Mouse (Mus musculus) 416B (cell line): ENCODE measurements around the gene Oas2.

Experiments used
- DNase-seq: peaks from one replicate; pipeline ENCODE4 v3.0.0; 2011; ENCODE audit warnings: low read depth

Gene Oas2

GRCm38 (mm10) chr5:120696057-120696743 is 53.5 kb downstream of the Oas2 start:
- peak; percentile 34 for DNase-seq

GRCm38 (mm10) chr5:120694695-120695074 is 55.0 kb downstream of the Oas2 start:
- DNase-seq = no peak

- no peak for DNase-seq
Measured at GRCm38 (mm10) chr5:120693931-120694694, 55.5 kb downstream of the Oas2 start.

DNA sequence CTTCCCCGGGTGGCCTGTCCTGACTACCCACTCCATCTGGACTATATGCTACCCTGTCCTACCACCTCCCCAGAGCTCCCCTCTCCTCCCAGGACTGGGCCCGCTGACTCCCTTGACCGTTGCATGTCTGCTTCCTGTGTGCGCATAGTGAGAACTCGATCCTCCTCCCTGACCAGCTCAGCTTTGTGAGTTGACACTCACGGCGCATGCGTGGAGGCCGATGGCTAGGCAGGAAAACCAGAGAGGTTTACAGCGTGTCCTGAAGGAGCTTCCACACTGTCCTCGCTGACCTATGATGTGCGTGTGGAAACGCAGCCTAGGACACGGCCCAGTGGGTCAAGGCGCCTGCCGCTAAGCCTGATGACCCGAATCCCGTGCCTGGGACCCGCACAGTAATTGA is 57.6 kb downstream of the Oas2 start:
- no peak for DNase-seq

GRCm38 (mm10) chr5:120690417-120690816 is 59.2 kb downstream of the Oas2 start:
- no peak for DNase-seq

GRCm38 (mm10) chr5:120688434-120688833 is 61.2 kb downstream of the Oas2 start:
- DNase-seq = no peak

- DNase-seq = no peak
Measured at GRCm38 (mm10) chr5:120687897-120688296, 61.8 kb downstream of the Oas2 start.

DNA sequence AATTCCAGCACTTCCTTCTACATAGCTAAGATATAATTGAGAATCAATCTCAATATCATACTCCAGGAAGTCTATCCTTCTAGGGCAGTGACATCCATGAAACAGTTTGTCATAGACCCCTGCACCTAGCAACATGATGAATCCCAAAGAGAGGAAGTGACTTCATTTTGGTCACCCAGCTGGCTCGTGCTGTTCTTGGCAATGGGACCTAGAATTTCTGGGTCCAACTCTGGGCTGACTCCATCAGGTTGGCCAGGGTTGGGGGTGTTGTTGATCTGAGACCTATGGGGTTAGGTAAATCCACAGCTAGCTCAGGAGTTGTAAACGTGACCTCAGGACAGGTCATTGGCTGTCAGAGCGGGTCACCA is 62.2 kb downstream of the Oas2 start:
- no peak for DNase-seq

- no peak for DNase-seq
Measured at GRCm38 (mm10) chr5:120686749-120687483, 62.7 kb downstream of the Oas2 start.

DNA sequence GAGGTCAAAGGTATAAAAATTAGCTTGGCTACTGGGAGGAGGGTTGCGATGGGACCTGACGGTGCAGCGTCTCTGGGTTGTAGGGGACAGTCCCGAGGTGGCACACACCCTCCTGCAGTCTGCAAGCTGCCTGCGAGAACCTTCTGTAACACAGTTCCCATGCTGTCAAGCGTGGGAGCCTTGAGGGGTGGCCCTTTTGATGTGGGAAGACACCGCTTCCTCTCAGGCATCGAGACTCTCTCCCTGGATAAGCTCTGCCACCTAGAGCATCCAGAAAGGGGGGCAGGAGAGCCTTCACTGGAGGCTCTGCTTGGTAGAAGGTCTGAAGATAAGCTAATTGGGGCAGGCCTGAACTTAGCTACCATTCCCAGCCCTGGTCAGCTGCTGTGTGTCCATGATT is 64.0 kb downstream of the Oas2 start:
- no peak for DNase-seq

DNA sequence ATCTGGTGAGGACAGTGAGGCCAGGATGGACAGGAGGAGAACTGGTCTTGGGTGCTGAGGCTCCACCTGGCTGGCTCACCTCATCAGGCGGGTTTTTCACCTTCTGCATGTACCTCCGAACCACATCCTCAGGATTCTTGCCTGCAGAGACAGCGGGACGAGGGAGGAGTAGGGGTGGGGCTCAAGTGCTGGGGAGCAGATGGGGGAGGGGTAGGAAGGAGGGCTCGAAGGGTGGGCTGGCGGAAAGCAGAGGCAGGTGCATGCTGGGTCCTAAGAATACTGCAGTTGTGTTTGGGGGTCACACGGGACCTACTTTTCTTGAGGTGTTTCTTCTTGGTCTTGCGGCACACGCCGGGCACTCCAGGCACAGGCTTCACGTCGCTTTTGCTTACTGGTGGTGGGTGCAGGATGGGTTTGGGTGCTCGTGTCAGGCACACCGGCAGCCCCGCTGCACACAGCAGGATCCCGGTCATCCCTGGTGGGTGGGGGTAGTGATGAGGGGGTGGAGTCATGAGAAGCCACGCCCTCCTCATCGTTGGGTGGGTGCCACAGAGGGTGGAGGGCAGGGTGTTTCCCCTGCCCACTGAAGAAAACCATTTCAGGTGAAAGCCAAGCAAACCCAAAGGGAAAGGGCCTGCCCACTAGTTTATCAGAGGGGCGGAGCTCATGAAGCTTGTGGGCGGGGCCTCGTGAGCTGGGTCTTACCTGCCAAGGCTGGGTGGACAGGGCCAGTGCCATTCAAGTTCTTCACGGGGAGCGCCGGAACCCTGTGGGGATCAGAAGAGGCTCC is 66.5 kb downstream of the Oas2 start:
- no peak for DNase-seq

GRCm38 (mm10) chr5:120680918-120681317 is 68.7 kb downstream of the Oas2 start:
- DNase-seq = no peak
